Comparison of ENCODE assay signal across 10 mouse cellular contexts in the genomic region with DNA sequence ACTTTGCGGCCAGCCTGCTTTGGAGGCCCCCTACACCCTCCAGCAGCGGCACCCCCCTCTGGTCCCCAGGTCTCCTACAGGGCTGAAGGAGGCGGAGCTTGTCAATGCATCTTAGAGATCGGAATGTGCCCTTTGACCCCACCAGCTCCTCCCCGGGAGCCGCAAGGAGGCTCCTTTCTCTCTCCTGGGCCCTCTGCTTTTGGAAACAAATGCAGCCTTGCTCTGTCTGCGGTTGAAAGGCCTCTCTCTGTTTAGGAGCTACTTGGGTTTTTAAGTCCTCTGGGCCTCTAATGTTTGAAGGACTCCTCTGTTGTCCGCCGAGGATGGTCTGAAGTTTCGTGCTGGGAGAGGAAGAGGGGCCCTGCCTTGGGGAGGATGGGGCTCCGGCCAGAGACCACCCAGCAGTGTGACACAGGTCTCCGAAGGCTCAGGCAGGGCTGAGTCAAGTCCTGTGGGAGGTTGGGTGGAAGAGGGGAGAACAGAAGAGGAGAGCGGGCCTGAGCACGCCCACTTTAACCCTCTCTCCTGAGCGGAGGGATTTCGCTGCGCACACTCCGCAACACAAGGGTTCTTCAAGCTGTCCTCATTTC.
A peak's percentile ranks its signal among the peaks of the same experiment; 100 is the strongest.
DNase-seq lines count a peak whose midpoint lies in the region; ATAC-seq lines count a peak whose summit lies in the region.
"Had no signal": no experiment of that assay in that cellular context is flagged by ENCODE, and none has a peak within 500 bp of the region (broad histone marks: within the 10 kb centered on the region; RNA-seq: fewer than 3 reads in every experiment).

No protein-coding gene starts in this region.

- peak; percentile 80 for DNase-seq in forebrain, embryonic 10.5 days (ENCODE audit: extremely low spot score, low spot score)
- peak; percentile 14 for DNase-seq in adipocyte (ENCODE audit: low spot score)
- DNase-seq in liver, embryonic 13.5 days, result no peak
- DNase-seq in urinary bladder, postnatal 10 days (ENCODE audit: low spot score), result no peak
- DNase-seq in gastrocnemius, postnatal 14 days, result no peak
- no peak for DNase-seq in gastrocnemius, adult 18-20 months (ENCODE audit: low spot score)
- DNase-seq: heart, adult 11 months; lung, adult 2 months had no signal

- H3K27me3 ChIP-seq in forebrain, embryonic 10.5 days (ENCODE audit: poor library complexity, severe bottlenecking), result peaks cover 33% of the 10 kb centered on the region; the same call in 1 of the 2 replicates
- H3K27me3 ChIP-seq in forebrain, embryonic 16.5 days (replicated peaks; ENCODE audit: control insufficient read depth, insufficient read depth, low read length), result no peaks in the 10 kb centered on the region
- H3K27me3 ChIP-seq in hindbrain, embryonic 16.5 days (replicated peaks; ENCODE audit: control insufficient read depth, insufficient read depth, low read length), result no peaks in the 10 kb centered on the region; the same call in 1 of the 2 replicates
- H3K27me3 ChIP-seq in liver, embryonic 13.5 days, result no peaks in the 10 kb centered on the region

- H3K4me3 ChIP-seq in forebrain, embryonic 10.5 days, result peak overlapping the region; percentile 33
- no peak overlapping the region for H3K4me3 ChIP-seq in forebrain, embryonic 16.5 days (replicated peaks; ENCODE audit: low read length)
- H3K4me3 ChIP-seq in hindbrain, embryonic 16.5 days (ENCODE audit: low read length), result no peak overlapping the region
- no peak overlapping the region for H3K4me3 ChIP-seq in liver, embryonic 13.5 days (replicated peaks)

- intact Hi-C loops in gastrocnemius, postnatal 14 days (cut with DNase I; ENCODE audit: low total_unique reads), result no loop called here

- H3K9ac ChIP-seq in forebrain, embryonic 16.5 days (replicated peaks; ENCODE audit: low read depth, low read length), result no peak overlapping the region
- H3K9ac ChIP-seq in hindbrain, embryonic 16.5 days (ENCODE audit: low read depth, low read length), result no peak overlapping the region; the same call in 1 of the 2 replicates
- no peak overlapping the region for H3K9ac ChIP-seq in liver, embryonic 13.5 days

- H3K9me3 ChIP-seq in forebrain, embryonic 10.5 days, result peaks cover 30% of the 10 kb centered on the region
- H3K9me3 ChIP-seq in forebrain, embryonic 16.5 days (ENCODE audit: control insufficient read depth, low read length), result no peaks in the 10 kb centered on the region
- H3K9me3 ChIP-seq in hindbrain, embryonic 16.5 days (ENCODE audit: control insufficient read depth, low read length), result no peaks in the 10 kb centered on the region
- peaks cover 10% of the 10 kb centered on the region; the same call in 1 of the 2 replicates for H3K9me3 ChIP-seq in liver, embryonic 13.5 days (replicated peaks)

- peaks cover 7% of the 10 kb centered on the region; the same call in 1 of the 2 replicates for H3K36me3 ChIP-seq in forebrain, embryonic 10.5 days (replicated peaks)
- no peaks in the 10 kb centered on the region for H3K36me3 ChIP-seq in forebrain, embryonic 16.5 days (ENCODE audit: control insufficient read depth, insufficient read depth)
- no peaks in the 10 kb centered on the region for H3K36me3 ChIP-seq in hindbrain, embryonic 16.5 days (ENCODE audit: control insufficient read depth, insufficient read depth, low read length)
- H3K36me3 ChIP-seq in liver, embryonic 13.5 days, result no peaks in the 10 kb centered on the region

- under 1% methylated on average over 18 of the region's 18 CpGs for WGBS in forebrain, embryonic 10.5 days
- WGBS in forebrain, embryonic 16.5 days, result 16% methylated on average over 18 of the region's 18 CpGs
- 17% methylated on average over 18 of the region's 18 CpGs for WGBS in hindbrain, embryonic 16.5 days
- WGBS in liver, embryonic 13.5 days (ENCODE audit: insufficient replicate concordance), result 47% methylated on average over 18 of the region's 18 CpGs

- peak overlapping the region; percentile 92 for H3K27ac ChIP-seq in forebrain, embryonic 10.5 days
- no peak overlapping the region for H3K27ac ChIP-seq in forebrain, embryonic 16.5 days (ENCODE audit: low read length)
- no peak overlapping the region for H3K27ac ChIP-seq in hindbrain, embryonic 16.5 days (ENCODE audit: low read depth, low read length)
- H3K27ac ChIP-seq in liver, embryonic 13.5 days, result 0 out of 2 replicates have a peak overlapping the region, but pooled peaks have one; percentile 39

- no peak for ATAC-seq in forebrain, embryonic 16.5 days
- 0 out of 2 replicates have a peak, but pooled peaks have one; percentile 49 for ATAC-seq in hindbrain, embryonic 16.5 days
- ATAC-seq in liver, embryonic 13.5 days (ENCODE audit: low read depth), result no peak

- H3K4me2 ChIP-seq in forebrain, embryonic 16.5 days (ENCODE audit: low read length), result no peak overlapping the region
- H3K4me2 ChIP-seq in hindbrain, embryonic 16.5 days (ENCODE audit: low read length), result no peak overlapping the region
- no peak overlapping the region for H3K4me2 ChIP-seq in liver, embryonic 13.5 days

- H3K4me1 ChIP-seq in forebrain, embryonic 10.5 days, result peaks cover 51% of the 10 kb centered on the region
- H3K4me1 ChIP-seq in forebrain, embryonic 16.5 days (replicated peaks; ENCODE audit: control insufficient read depth, insufficient read depth, low read length), result peaks cover 15% of the 10 kb centered on the region
- H3K4me1 ChIP-seq in hindbrain, embryonic 16.5 days (ENCODE audit: control insufficient read depth, insufficient read depth, low read depth, low read length), result peaks cover 6% of the 10 kb centered on the region; the same call in 1 of the 2 replicates
- 0 out of 2 replicates have a peak, but pooled peaks cover 2% of the 10 kb centered on the region for H3K4me1 ChIP-seq in liver, embryonic 13.5 days (replicated peaks)

Comparison
In these comparisons a context has a peak if more than half of its experiments do, and no peak if none do; other contexts are left out.
1. H3K27ac ChIP-seq: peak in forebrain, embryonic 10.5 days (single experiment) and liver, embryonic 13.5 days (single experiment); none in forebrain, embryonic 16.5 days (single experiment) and hindbrain, embryonic 16.5 days (single experiment).
2. DNase-seq: peak in forebrain, embryonic 10.5 days (single experiment) and adipocyte (single experiment); none in liver, embryonic 13.5 days (single experiment), urinary bladder, postnatal 10 days (single experiment), gastrocnemius, postnatal 14 days (single experiment) and gastrocnemius, adult 18-20 months (single experiment).